Comparison of ENCODE assay signal across 8 mouse cellular contexts in the genomic region with DNA sequence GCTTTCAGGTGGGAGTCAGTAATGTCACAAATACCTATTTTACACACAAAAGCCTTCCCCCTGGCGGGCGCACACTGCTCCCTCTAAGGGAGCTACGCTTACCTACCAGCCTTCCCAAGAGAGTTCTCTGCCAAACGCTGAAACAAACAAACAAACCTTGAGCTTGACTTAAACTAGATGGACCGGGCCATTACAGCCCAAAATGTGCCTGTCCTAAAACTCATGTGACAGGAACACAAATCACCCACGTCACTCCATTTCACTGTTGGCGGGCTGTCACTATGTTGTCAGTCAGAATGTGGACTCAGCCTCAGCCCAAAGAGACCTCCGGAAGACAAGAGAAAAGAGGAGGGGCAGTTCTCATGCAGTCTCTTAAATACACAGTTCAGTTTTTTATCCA.
A peak's percentile ranks its signal among the peaks of the same experiment; 100 is the strongest.
DNase-seq lines count a peak whose midpoint lies in the region; ATAC-seq lines count a peak whose summit lies in the region.

No protein-coding gene starts in this region.

- 6% methylated on average over 8 of the region's 8 CpGs for WGBS in embryonic facial prominence, embryonic 13.5 days
- 15% methylated on average over 8 of the region's 8 CpGs for WGBS in intestine, embryonic 16.5 days

- DNase-seq in c-Kit-positive CD71-positive TER-119-positive erythroid progenitor cells, embryonic 14.5 days (ENCODE audit: low spot score) = peak; percentile 53
- peak; percentile 33 for DNase-seq in lung, postnatal 36 days
- DNase-seq in spleen, adult 12 weeks (ENCODE audit: low spot score) = no peak
- no peak for DNase-seq in right cerebral cortex, postnatal 36 days (ENCODE audit: low spot score in 2 of 2)
- no peak for DNase-seq in right cerebral cortex, postnatal 14 days

- peak overlapping the region; percentile 44 for H3K4me3 ChIP-seq in embryonic facial prominence, embryonic 13.5 days
- H3K4me3 ChIP-seq in intestine, embryonic 16.5 days (ENCODE audit: low read length) = peak overlapping the region; percentile 51

- peaks cover 4% of the 10 kb centered on the region; the same call in 1 of the 2 replicates for H3K27me3 ChIP-seq in embryonic facial prominence, embryonic 13.5 days
- 0 out of 2 replicates have a peak, but pooled peaks cover 2% of the 10 kb centered on the region for H3K27me3 ChIP-seq in intestine, embryonic 16.5 days (replicated peaks; ENCODE audit: control insufficient read depth, insufficient read depth, low read length)

- H3K9me3 ChIP-seq in embryonic facial prominence, embryonic 13.5 days = no peaks in the 10 kb centered on the region
- no peaks in the 10 kb centered on the region for H3K9me3 ChIP-seq in intestine, embryonic 16.5 days (ENCODE audit: control insufficient read depth, low read length)

- H3K9ac ChIP-seq in embryonic facial prominence, embryonic 13.5 days = no peak overlapping the region; the same call in 1 of the 2 replicates
- H3K9ac ChIP-seq in intestine, embryonic 16.5 days (ENCODE audit: low read depth, low read length) = peak overlapping the region; percentile 42

- ATAC-seq in embryonic facial prominence, embryonic 13.5 days (ENCODE audit: insufficient number of reproducible peaks, insufficient read depth, low FRiP score, low TSS enrichment, low read depth) = no peak
- ATAC-seq in intestine, embryonic 16.5 days = no peak
- no peak for ATAC-seq in frontal cortex, adult (ENCODE audit: low TSS enrichment)

- H3K4me2 ChIP-seq in embryonic facial prominence, embryonic 13.5 days = peak overlapping the region; percentile 70
- peak overlapping the region; percentile 69 for H3K4me2 ChIP-seq in intestine, embryonic 16.5 days (ENCODE audit: low read depth, low read length)

- H3K27ac ChIP-seq in embryonic facial prominence, embryonic 13.5 days = no peak overlapping the region
- no peak overlapping the region for H3K27ac ChIP-seq in intestine, embryonic 16.5 days (ENCODE audit: low read length)

- no peaks in the 10 kb centered on the region for H3K36me3 ChIP-seq in embryonic facial prominence, embryonic 13.5 days
- H3K36me3 ChIP-seq in intestine, embryonic 16.5 days (ENCODE audit: control insufficient read depth, insufficient read depth, low read length) = no peaks in the 10 kb centered on the region

- H3K4me1 ChIP-seq in embryonic facial prominence, embryonic 13.5 days = peaks cover 4% of the 10 kb centered on the region; the same call in 1 of the 2 replicates
- H3K4me1 ChIP-seq in intestine, embryonic 16.5 days (ENCODE audit: control insufficient read depth, insufficient read depth, low read length) = peaks cover 7% of the 10 kb centered on the region; the same call in 1 of the 2 replicates

Comparison
In these comparisons a context has a peak if more than half of its experiments do, and no peak if none do; other contexts are left out.
1. DNase-seq: peak in c-Kit-positive CD71-positive TER-119-positive erythroid progenitor cells, embryonic 14.5 days (single experiment) and lung, postnatal 36 days (single experiment); none in spleen, adult 12 weeks (single experiment), right cerebral cortex, postnatal 36 days (0 of 2) and right cerebral cortex, postnatal 14 days (single experiment).